Mouse (Mus musculus) limb, embryonic 11.5 days (tissue): ENCODE measurements at regions not wholly inside any gene's neighbourhood (a gene's known extent, or its start where the extent isn't known, plus 50 kb on each side); places are given as distances from the start of the nearest gene placed in this dataset.
A peak's percentile ranks its signal among the peaks of the same experiment; 100 is the strongest.

Source experiments
- ATAC-seq: fragments of 200-750 bp; cut with Nextera tagmentation; 2 replicates; pipeline ENCODE4 v1.8.0; 2017; ENCODE audit warnings: low read depth; ENCODE audit not compliant: insufficient number of reproducible peaks, low FRiP score, low TSS enrichment
- DNase-seq: peaks from one replicate; pipeline ENCODE4 v3.0.0-alpha.2; 2015; ENCODE audit warnings: low spot score
- H3K27ac ChIP-seq: fragments of 300-500 bp; sonication (generic); replicated peaks from 2 replicates; pipeline ENCODE4 v1.5.1; 2014; ENCODE audit warnings: low read depth, mild to moderate bottlenecking, low read length
- H3K27me3 ChIP-seq: fragments of 300-500 bp; sonication (generic); 2 replicates; pipeline ENCODE4 v1.6.1; 2014; ENCODE audit warnings: mild to moderate bottlenecking, low read length, mixed read lengths; ENCODE audit not compliant: control insufficient read depth, insufficient read depth
- H3K36me3 ChIP-seq: fragments of 300-500 bp; sonication (generic); 2 replicates; pipeline ENCODE4 v1.6.1; 2014; ENCODE audit warnings: mild to moderate bottlenecking, low read length, moderate library complexity, mixed read lengths; ENCODE audit not compliant: control insufficient read depth, insufficient read depth
- H3K4me1 ChIP-seq: fragments of 300-500 bp; sonication (generic); 2 replicates; pipeline ENCODE4 v1.6.1; 2014; ENCODE audit warnings: low read length, mixed read lengths; ENCODE audit not compliant: control insufficient read depth, insufficient read depth
- H3K4me2 ChIP-seq: fragments of 300-500 bp; sonication (generic); 2 replicates; pipeline ENCODE4 v1.6.1; 2014; ENCODE audit warnings: low read depth, mild to moderate bottlenecking, moderate library complexity; ENCODE audit not compliant: severe bottlenecking
- H3K4me3 ChIP-seq: fragments of 300-500 bp; sonication (generic); 2 replicates; pipeline ENCODE4 v1.5.1; 2014; ENCODE audit warnings: low read depth, low read length
- H3K9ac ChIP-seq: fragments of 300-500 bp; sonication (generic); 2 replicates; pipeline ENCODE4 v1.6.1; 2014; ENCODE audit warnings: mild to moderate bottlenecking, low read length
- H3K9me3 ChIP-seq: fragments of 300-500 bp; sonication (generic); 2 replicates; pipeline ENCODE4 v1.6.1; 2016; ENCODE audit warnings: low read length; ENCODE audit not compliant: control insufficient read depth
- WGBS: fragments of 180-500 bp; shearing (Covaris S2); extraction: QIAGEN DNeasy Blood & Tissue Kit; methylation state at CpG from one replicate; pipeline ENCODE4 v1.1.7; 2014; 5-methylcytosine and 5-hydroxymethylcytosine counted together

GRCm38 (mm10) chr2:54236760-54237159 is 151.4 kb upstream of the Rprm start:
- Histone ChIP-seq H3K27ac (no peak overlapping the region), H3K9ac (no peak overlapping the region), H3K4me1 (no peaks in the 10 kb centered on the region), H3K4me2 (no peak overlapping the region), H3K4me3 (no peak overlapping the region), H3K27me3 (no peaks in the 10 kb centered on the region), H3K9me3 (no peaks in the 10 kb centered on the region), H3K36me3 (no peaks in the 10 kb centered on the region)
- 90% methylated on average over 1 of the region's 1 CpGs for WGBS
- no peak for DNase-seq
- no peak for ATAC-seq

- DNase-seq (no peak), ATAC-seq (no peak)
- WGBS = 71% methylated on average over 1 of the region's 1 CpGs
Observed at GRCm38 (mm10) chr2:54237192-54237591, 151.8 kb upstream of the Rprm start.

GRCm38 (mm10) chr2:54264773-54265452 is 171.2 kb upstream of the Galnt13 start:
- Histone ChIP-seq H3K36me3 (no peaks in the 10 kb centered on the region), H3K9me3 (no peaks in the 10 kb centered on the region), H3K4me2 (no peak overlapping the region), H3K4me3 (no peak overlapping the region), H3K9ac (no peak overlapping the region), H3K4me1 (no peaks in the 10 kb centered on the region), H3K27me3 (no peaks in the 10 kb centered on the region), H3K27ac (no peak overlapping the region)
- DNase-seq (no peak), ATAC-seq (no peak)
- WGBS = 87% methylated on average over 4 of the region's 4 CpGs

More at GRCm38 (mm10) chr2:54237192-54237591, 151.8 kb upstream of the Rprm start:
- no peak overlapping the region for H3K4me3 ChIP-seq
- no peaks in the 10 kb centered on the region for H3K27me3 ChIP-seq
- no peaks in the 10 kb centered on the region for H3K9me3 ChIP-seq
- H3K36me3 ChIP-seq = no peaks in the 10 kb centered on the region
- no peak overlapping the region for H3K9ac ChIP-seq
- H3K4me2 ChIP-seq = no peak overlapping the region
- H3K27ac ChIP-seq = no peak overlapping the region
- no peaks in the 10 kb centered on the region for H3K4me1 ChIP-seq

- Histone ChIP-seq H3K4me2 (no peak overlapping the region), H3K36me3 (no peaks in the 10 kb centered on the region), H3K4me3 (no peak overlapping the region), H3K9ac (no peak overlapping the region), H3K4me1 (no peaks in the 10 kb centered on the region), H3K27ac (no peak overlapping the region), H3K27me3 (no peaks in the 10 kb centered on the region), H3K9me3 (no peaks in the 10 kb centered on the region)
- DNase-seq (no peak), ATAC-seq (no peak)
- 88% methylated on average over 5 of the region's 5 CpGs for WGBS
Observed at GRCm38 (mm10) chr2:54265453-54265823, 170.7 kb upstream of the Galnt13 start.

- Histone ChIP-seq H3K27me3 (no peaks in the 10 kb centered on the region), H3K4me3 (no peak overlapping the region), H3K9me3 (no peaks in the 10 kb centered on the region), H3K4me2 (no peak overlapping the region), H3K4me1 (no peaks in the 10 kb centered on the region), H3K9ac (no peak overlapping the region), H3K36me3 (no peaks in the 10 kb centered on the region), H3K27ac (no peak overlapping the region)
- no peak for ATAC-seq
- WGBS = 74% methylated on average over 1 of the region's 1 CpGs
- DNase-seq = no peak
Observed at GRCm38 (mm10) chr2:54281966-54282365, 154.2 kb upstream of the Galnt13 start.

- no peak overlapping the region for H3K4me2 ChIP-seq
- no peak overlapping the region for H3K4me3 ChIP-seq
- DNase-seq (no peak), ATAC-seq (no peak)
- H3K9me3 ChIP-seq = no peaks in the 10 kb centered on the region
- WGBS = 93% methylated on average over 2 of the region's 2 CpGs
- H3K27ac ChIP-seq = no peak overlapping the region
- H3K9ac ChIP-seq = no peak overlapping the region
- no peaks in the 10 kb centered on the region for H3K27me3 ChIP-seq
- no peaks in the 10 kb centered on the region for H3K4me1 ChIP-seq
- H3K36me3 ChIP-seq = no peaks in the 10 kb centered on the region
Observed at GRCm38 (mm10) chr2:54283876-54284275, 152.2 kb upstream of the Galnt13 start.

- no peak overlapping the region for H3K27ac ChIP-seq
- H3K27me3 ChIP-seq = no peaks in the 10 kb centered on the region
- ATAC-seq = no peak
- H3K4me3 ChIP-seq = no peak overlapping the region
- DNase-seq = no peak
- H3K4me2 ChIP-seq = no peak overlapping the region
- 81% methylated on average over 4 of the region's 4 CpGs for WGBS
- H3K9me3 ChIP-seq = no peaks in the 10 kb centered on the region
- no peak overlapping the region for H3K9ac ChIP-seq
- H3K36me3 ChIP-seq = no peaks in the 10 kb centered on the region
- H3K4me1 ChIP-seq = no peaks in the 10 kb centered on the region
Observed at GRCm38 (mm10) chr2:54305473-54305872, 130.6 kb upstream of the Galnt13 start.

GRCm38 (mm10) chr2:54318559-54318958 is 117.6 kb upstream of the Galnt13 start:
- no peak; the same call in 1 of the 2 replicates for ATAC-seq
- no peaks in the 10 kb centered on the region for H3K36me3 ChIP-seq
- H3K27ac ChIP-seq = no peak overlapping the region
- no peak overlapping the region for H3K4me2 ChIP-seq
- 55% methylated on average over 3 of the region's 3 CpGs for WGBS
- no peak overlapping the region for H3K4me3 ChIP-seq
- DNase-seq = peak; percentile 24
- no peaks in the 10 kb centered on the region for H3K9me3 ChIP-seq
- H3K27me3 ChIP-seq = no peaks in the 10 kb centered on the region
- H3K9ac ChIP-seq = no peak overlapping the region
- no peaks in the 10 kb centered on the region for H3K4me1 ChIP-seq

- Histone ChIP-seq H3K4me1 (no peaks in the 10 kb centered on the region), H3K9me3 (no peaks in the 10 kb centered on the region), H3K27ac (no peak overlapping the region), H3K27me3 (no peaks in the 10 kb centered on the region), H3K4me2 (no peak overlapping the region), H3K4me3 (no peak overlapping the region), H3K36me3 (no peaks in the 10 kb centered on the region), H3K9ac (no peak overlapping the region)
- ATAC-seq (no peak), DNase-seq (no peak)
- 33% methylated on average over 3 of the region's 3 CpGs for WGBS
Observed at GRCm38 (mm10) chr2:54366963-54367362, 69.2 kb upstream of the Galnt13 start.
